Mouse (Mus musculus): ENCODE measurements around the gene Col6a1. TPM values are rescaled to one million over a fixed set of nuclear protein-coding genes. Genes with fewer than 3 reads are reported as not detected.
"Not testable (repeated sequence)": the region's sequence is repeated elsewhere in the genome, so short reads cannot be mapped to it uniquely, and the experiment has no call there.

Col6a1 gene
- polyA plus RNA-seq, 1 experiment from 2014 or later: 329 TPM

- WGBS: 39% methylated on average over 11 of the region's 11 CpGs
- not testable (repeated sequence) for H3K27ac ChIP-seq (ENCODE audit: low read length); H3K9me3 ChIP-seq (ENCODE audit: control insufficient read depth, low read length); H3K9ac ChIP-seq (ENCODE audit: low read length); H3K36me3 ChIP-seq (ENCODE audit: control insufficient read depth, insufficient read depth, low read length); H3K4me3 ChIP-seq (ENCODE audit: low read length); H3K4me1 ChIP-seq (replicated peaks; ENCODE audit: control insufficient read depth, insufficient read depth, low read length); ATAC-seq (ENCODE audit: low read depth); H3K27me3 ChIP-seq (ENCODE audit: control insufficient read depth, insufficient read depth, low read depth, low read length); H3K4me2 ChIP-seq (ENCODE audit: low read depth, low read length)
Observed at GRCm38 (mm10) chr10:76744267-76744666, 18.3 kb upstream of the Col6a1 start.

GRCm38 (mm10) chr10:76736764-76737163 is 10.8 kb upstream of the Col6a1 start:
- no peaks in the 10 kb centered on the region for H3K36me3 ChIP-seq (ENCODE audit: control insufficient read depth, insufficient read depth, low read length)
- no peak overlapping the region for H3K9ac ChIP-seq (ENCODE audit: low read length)
- H3K4me1 ChIP-seq (replicated peaks; ENCODE audit: control insufficient read depth, insufficient read depth, low read length): peaks cover 22% of the 10 kb centered on the region
- H3K27ac ChIP-seq (ENCODE audit: low read length): no peak overlapping the region
- no peak for ATAC-seq (ENCODE audit: low read depth)
- H3K27me3 ChIP-seq (ENCODE audit: control insufficient read depth, insufficient read depth, low read depth, low read length): no peaks in the 10 kb centered on the region
- 64% methylated on average over 8 of the region's 8 CpGs for WGBS
- H3K9me3 ChIP-seq (ENCODE audit: control insufficient read depth, low read length): no peaks in the 10 kb centered on the region
- no peak overlapping the region for H3K4me3 ChIP-seq (ENCODE audit: low read length)
- H3K4me2 ChIP-seq (ENCODE audit: low read depth, low read length): no peak overlapping the region

GRCm38 (mm10) chr10:76734979-76735378 is 9.0 kb upstream of the Col6a1 start:
- Histone ChIP-seq H3K4me2 (ENCODE audit: low read depth, low read length) (no peak overlapping the region), H3K4me3 (ENCODE audit: low read length) (no peak overlapping the region), H3K9me3 (ENCODE audit: control insufficient read depth, low read length) (no peaks in the 10 kb centered on the region), H3K9ac (ENCODE audit: low read length) (no peak overlapping the region), H3K27ac (ENCODE audit: low read length) (peak overlapping the region; percentile 12; the same call in 1 of the 2 replicates), H3K27me3 (ENCODE audit: control insufficient read depth, insufficient read depth, low read depth, low read length) (no peaks in the 10 kb centered on the region), H3K4me1 (replicated peaks; ENCODE audit: control insufficient read depth, insufficient read depth, low read length) (peaks cover 22% of the 10 kb centered on the region), H3K36me3 (ENCODE audit: control insufficient read depth, insufficient read depth, low read length) (no peaks in the 10 kb centered on the region)
- ATAC-seq (ENCODE audit: low read depth): peak; percentile 29; the same call in 1 of the 2 replicates
- 3% methylated on average over 4 of the region's 4 CpGs for WGBS

GRCm38 (mm10) chr10:76733677-76734068 is 7.7 kb upstream of the Col6a1 start:
- Histone ChIP-seq H3K9me3 (ENCODE audit: control insufficient read depth, low read length) (no peaks in the 10 kb centered on the region), H3K4me3 (ENCODE audit: low read length) (no peak overlapping the region), H3K9ac (ENCODE audit: low read length) (peak overlapping the region; percentile 8; the same call in 1 of the 2 replicates), H3K27ac (ENCODE audit: low read length) (peak overlapping the region; percentile 86), H3K4me2 (ENCODE audit: low read depth, low read length) (peak overlapping the region; percentile 15; the same call in 1 of the 2 replicates), H3K4me1 (replicated peaks; ENCODE audit: control insufficient read depth, insufficient read depth, low read length) (peaks cover 22% of the 10 kb centered on the region), H3K36me3 (ENCODE audit: control insufficient read depth, insufficient read depth, low read length) (no peaks in the 10 kb centered on the region), H3K27me3 (ENCODE audit: control insufficient read depth, insufficient read depth, low read depth, low read length) (no peaks in the 10 kb centered on the region)
- ATAC-seq (ENCODE audit: low read depth): peak; percentile 34; the same call in 1 of the 2 replicates
- 24% methylated on average over 3 of the region's 3 CpGs for WGBS

GRCm38 (mm10) chr10:76732881-76733676 is 7.1 kb upstream of the Col6a1 start:
- peak overlapping the region; percentile 89 for H3K27ac ChIP-seq (ENCODE audit: low read length)
- 5% methylated on average over 17 of the region's 17 CpGs for WGBS
- H3K4me1 ChIP-seq (replicated peaks; ENCODE audit: control insufficient read depth, insufficient read depth, low read length): peaks cover 23% of the 10 kb centered on the region
- peak overlapping the region; percentile 17; the same call in 1 of the 2 replicates for H3K4me2 ChIP-seq (ENCODE audit: low read depth, low read length)
- H3K9me3 ChIP-seq (ENCODE audit: control insufficient read depth, low read length): no peaks in the 10 kb centered on the region
- peak; percentile 93 for ATAC-seq (ENCODE audit: low read depth)
- no peaks in the 10 kb centered on the region for H3K36me3 ChIP-seq (ENCODE audit: control insufficient read depth, insufficient read depth, low read length)
- H3K27me3 ChIP-seq (ENCODE audit: control insufficient read depth, insufficient read depth, low read depth, low read length): no peaks in the 10 kb centered on the region
- H3K4me3 ChIP-seq (ENCODE audit: low read length): no peak overlapping the region
- H3K9ac ChIP-seq (ENCODE audit: low read length): peak overlapping the region; percentile 47

- no peaks in the 10 kb centered on the region for H3K36me3 ChIP-seq (ENCODE audit: control insufficient read depth, insufficient read depth, low read length)
- no peaks in the 10 kb centered on the region for H3K27me3 ChIP-seq (ENCODE audit: control insufficient read depth, insufficient read depth, low read depth, low read length)
- H3K4me2 ChIP-seq (ENCODE audit: low read depth, low read length): no peak overlapping the region
- peaks cover 25% of the 10 kb centered on the region for H3K4me1 ChIP-seq (replicated peaks; ENCODE audit: control insufficient read depth, insufficient read depth, low read length)
- H3K9me3 ChIP-seq (ENCODE audit: control insufficient read depth, low read length): no peaks in the 10 kb centered on the region
- 38% methylated on average over 6 of the region's 6 CpGs for WGBS
- ATAC-seq (ENCODE audit: low read depth): no peak
- peak overlapping the region; percentile 89 for H3K27ac ChIP-seq (ENCODE audit: low read length)
- no peak overlapping the region for H3K9ac ChIP-seq (ENCODE audit: low read length)
- H3K4me3 ChIP-seq (ENCODE audit: low read length): no peak overlapping the region
Observed at GRCm38 (mm10) chr10:76732391-76732790, 6.4 kb upstream of the Col6a1 start.

GRCm38 (mm10) chr10:76731621-76732239 is 5.8 kb upstream of the Col6a1 start:
- no peak for ATAC-seq (ENCODE audit: low read depth)
- Histone ChIP-seq H3K27me3 (ENCODE audit: control insufficient read depth, insufficient read depth, low read depth, low read length) (no peaks in the 10 kb centered on the region), H3K4me2 (ENCODE audit: low read depth, low read length) (no peak overlapping the region), H3K36me3 (ENCODE audit: control insufficient read depth, insufficient read depth, low read length) (no peaks in the 10 kb centered on the region), H3K9ac (ENCODE audit: low read length) (0 out of 2 replicates have a peak overlapping the region, but pooled peaks have one; percentile 31), H3K27ac (ENCODE audit: low read length) (peak overlapping the region; percentile 89), H3K4me1 (replicated peaks; ENCODE audit: control insufficient read depth, insufficient read depth, low read length) (peaks cover 25% of the 10 kb centered on the region), H3K4me3 (ENCODE audit: low read length) (no peak overlapping the region), H3K9me3 (ENCODE audit: control insufficient read depth, low read length) (no peaks in the 10 kb centered on the region)
- 41% methylated on average over 20 of the region's 20 CpGs for WGBS

GRCm38 (mm10) chr10:76729631-76730620 is 4.0 kb upstream of the Col6a1 start:
- ATAC-seq (ENCODE audit: low read depth): no peak
- H3K27ac ChIP-seq (ENCODE audit: low read length): no peak overlapping the region
- no peak overlapping the region for H3K4me3 ChIP-seq (ENCODE audit: low read length)
- no peak overlapping the region for H3K4me2 ChIP-seq (ENCODE audit: low read depth, low read length)
- no peak overlapping the region for H3K9ac ChIP-seq (ENCODE audit: low read length)
- H3K36me3 ChIP-seq (ENCODE audit: control insufficient read depth, insufficient read depth, low read length): no peaks in the 10 kb centered on the region
- H3K9me3 ChIP-seq (ENCODE audit: control insufficient read depth, low read length): no peaks in the 10 kb centered on the region
- H3K27me3 ChIP-seq (ENCODE audit: control insufficient read depth, insufficient read depth, low read depth, low read length): no peaks in the 10 kb centered on the region
- peaks cover 25% of the 10 kb centered on the region for H3K4me1 ChIP-seq (replicated peaks; ENCODE audit: control insufficient read depth, insufficient read depth, low read length)
- WGBS: 79% methylated on average over 19 of the region's 19 CpGs
